Mouse (Mus musculus): Measurements from ENCODE around the gene Bmp2.

DNA sequence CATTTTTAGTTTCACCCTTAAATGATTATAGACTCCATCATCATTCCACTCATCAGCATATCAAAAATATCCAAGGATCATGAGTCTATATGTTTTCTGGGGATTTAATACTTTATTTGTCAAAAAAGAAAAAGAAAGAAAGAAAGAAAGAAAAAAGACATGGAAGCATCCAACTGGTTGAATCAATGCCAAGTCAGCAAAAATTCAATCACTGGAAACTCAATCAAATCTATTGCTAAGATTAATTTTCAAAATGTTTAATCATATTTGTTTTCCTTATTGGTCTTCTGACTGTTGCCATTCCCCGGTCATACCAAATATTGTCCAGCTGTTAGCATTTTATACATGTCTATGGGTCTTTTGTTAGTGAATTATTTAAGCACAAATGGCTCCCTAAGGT is 11.3 kb upstream of the Bmp2 start:
- TF ChIP-seq POLR2A (IDR thresholded peaks at IDR 0.05; ENCODE audit: borderline replicate concordance, low read depth, low read length) (no peak), CTCF (IDR thresholded peaks at IDR 0.05; ENCODE audit: low read depth, low read length) (no peak)

All from bone marrow macrophage, adult 2 months (primary cell).